Mouse (Mus musculus) B cell, adult (primary cell): ENCODE results near the gene Gpx1. TPM values are rescaled to one million over a fixed set of nuclear protein-coding genes. Genes with fewer than 3 reads are reported as not detected.

ENCODE experiments used
- total RNA-seq: library from RNA; stranded (reverse); gene quantifications from 4 replicates; pipeline ENCODE4 v1.2.4, GENCODE M21; 2023; ENCODE audit not compliant: inconsistent age

Gene Gpx1
- total RNA-seq, result 326 to 331 TPM (median 330 TPM) in 4 replicates

DNA sequence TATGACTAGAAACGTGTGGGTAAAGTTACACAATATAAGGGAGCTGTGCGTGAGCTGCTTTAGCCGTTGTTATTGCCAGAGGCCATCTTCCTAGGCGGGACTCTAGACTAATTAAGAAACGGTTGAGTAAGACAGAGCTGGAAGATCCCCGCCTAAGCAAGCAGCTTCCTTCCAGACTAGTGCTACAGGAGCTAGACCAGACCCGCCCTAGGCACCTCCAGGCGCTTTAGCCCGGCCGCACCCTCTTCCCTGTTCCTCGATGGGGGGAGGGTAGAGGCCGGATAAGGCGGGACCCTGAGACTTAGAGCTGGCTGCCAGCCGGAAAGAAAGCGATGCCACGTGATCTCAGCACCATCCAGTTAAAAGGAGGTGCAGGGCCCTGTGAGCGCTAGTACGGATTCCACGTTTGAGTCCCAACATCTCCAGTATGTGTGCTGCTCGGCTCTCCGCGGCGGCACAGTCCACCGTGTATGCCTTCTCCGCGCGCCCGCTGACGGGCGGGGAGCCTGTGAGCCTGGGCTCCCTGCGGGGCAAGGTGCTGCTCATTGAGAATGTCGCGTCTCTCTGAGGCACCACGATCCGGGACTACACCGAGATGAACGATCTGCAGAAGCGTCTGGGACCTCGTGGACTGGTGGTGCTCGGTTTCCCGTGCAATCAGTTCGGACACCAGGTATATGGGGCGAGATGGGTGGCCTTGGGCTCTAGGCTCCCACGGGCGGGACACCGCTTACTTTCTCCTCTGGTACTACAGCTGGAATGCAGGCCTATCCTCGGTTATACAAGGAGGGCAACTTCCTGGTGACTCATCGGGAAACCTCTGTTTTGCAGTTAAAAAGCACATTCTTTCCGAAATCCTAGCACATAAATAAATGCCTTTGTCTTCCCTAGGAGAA is at the start of gene Gpx1:
Gene Gpx1 (plus strand): TSS at position 18 of the 896 bp plus-strand sequence.

DNA sequence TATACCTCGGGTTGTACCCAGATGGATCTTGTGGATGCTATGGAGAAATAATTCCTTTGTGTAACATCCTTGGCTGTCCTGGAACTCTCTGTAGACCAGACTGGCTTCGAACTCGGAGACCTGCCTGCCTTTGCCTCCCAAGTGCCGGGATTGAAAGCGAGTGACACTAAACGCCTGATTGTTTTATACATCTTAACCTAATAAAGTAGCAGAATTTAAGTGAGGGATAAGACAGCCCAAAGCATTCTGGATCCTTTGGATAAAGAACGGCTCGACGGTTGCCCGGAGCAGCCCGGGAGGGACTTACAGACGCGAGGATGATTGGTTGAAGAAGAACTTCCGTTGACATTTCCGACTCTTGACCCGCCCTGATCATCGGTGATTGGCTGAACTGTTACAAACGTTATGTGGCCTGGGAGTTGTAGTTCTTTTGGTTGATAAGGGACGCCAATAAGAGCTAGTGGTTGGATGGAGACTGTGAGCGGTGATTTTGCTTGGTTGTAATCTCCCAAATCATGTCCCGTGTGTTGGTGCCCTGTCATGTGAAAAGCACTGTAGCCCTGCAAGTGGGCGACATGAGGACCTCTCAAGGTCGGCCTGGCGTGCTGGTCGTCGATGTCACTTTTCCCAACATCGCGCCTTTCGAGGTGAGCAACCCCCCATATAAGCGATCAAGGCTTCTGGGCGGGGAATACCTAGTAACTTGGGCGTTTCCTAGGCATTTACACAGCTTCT is 48.5 kb upstream of the Gpx1 start, which contains the start of gene Nicn1:
Gene Nicn1 (plus strand): TSS at position 414 of the 735 bp plus-strand sequence.

GRCm38 (mm10) chr9:108296453-108297355 is 42.0 kb upstream of the Gpx1 start, which contains the start of gene Amt:
Gene Amt, plus strand, starts transcription at chr9:108296853.

DNA sequence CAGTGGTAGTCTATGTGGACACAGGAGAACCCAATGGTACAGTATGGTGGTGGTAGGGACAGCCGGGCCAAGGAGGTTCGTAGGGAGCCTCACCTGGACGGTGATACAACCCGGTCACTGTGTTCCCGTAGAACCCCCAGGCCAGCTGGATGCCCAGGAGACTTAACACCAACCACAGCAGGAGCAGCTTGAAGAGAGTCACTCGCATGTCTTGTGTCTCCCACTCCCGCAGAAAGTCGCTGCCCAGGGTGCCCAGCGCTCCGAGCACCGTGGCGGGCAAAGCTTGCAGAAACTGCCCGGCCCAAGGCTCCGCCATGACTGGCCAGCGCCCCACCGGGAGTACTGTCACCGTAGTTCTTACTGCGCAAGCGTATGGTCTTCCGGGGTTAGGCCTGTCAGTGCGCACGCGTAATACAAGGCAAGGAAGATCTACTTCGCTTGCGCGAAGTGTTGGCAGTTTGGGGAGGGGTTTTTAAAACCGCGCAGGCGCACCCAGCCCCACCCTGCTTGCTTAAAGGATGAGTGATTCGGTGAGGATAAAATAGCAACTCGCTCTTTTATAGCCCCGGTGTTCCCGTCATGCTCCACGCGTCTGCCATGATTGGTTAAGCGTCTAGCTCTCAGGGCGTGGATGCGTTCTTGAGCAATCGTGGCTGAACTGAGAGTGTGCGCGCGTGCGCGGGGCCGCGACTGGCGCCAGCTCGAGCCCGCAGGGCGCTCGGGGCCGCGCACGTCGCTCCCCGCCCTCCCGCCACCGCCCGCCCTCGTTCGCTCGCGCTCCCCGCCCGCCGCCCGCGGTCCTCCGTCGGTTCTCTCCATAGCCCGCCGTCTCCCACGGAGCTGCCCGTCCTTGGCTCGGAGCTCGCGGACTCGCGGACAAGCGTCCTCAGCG is 32.8 kb upstream of the Gpx1 start, which contains the start of the genes Rhoa and Tcta:
Gene Rhoa (plus strand): TSS at position 501 of the 892 bp plus-strand sequence.
Gene Tcta (minus strand): TSS at position 532 of the 892 bp plus-strand sequence.

DNA sequence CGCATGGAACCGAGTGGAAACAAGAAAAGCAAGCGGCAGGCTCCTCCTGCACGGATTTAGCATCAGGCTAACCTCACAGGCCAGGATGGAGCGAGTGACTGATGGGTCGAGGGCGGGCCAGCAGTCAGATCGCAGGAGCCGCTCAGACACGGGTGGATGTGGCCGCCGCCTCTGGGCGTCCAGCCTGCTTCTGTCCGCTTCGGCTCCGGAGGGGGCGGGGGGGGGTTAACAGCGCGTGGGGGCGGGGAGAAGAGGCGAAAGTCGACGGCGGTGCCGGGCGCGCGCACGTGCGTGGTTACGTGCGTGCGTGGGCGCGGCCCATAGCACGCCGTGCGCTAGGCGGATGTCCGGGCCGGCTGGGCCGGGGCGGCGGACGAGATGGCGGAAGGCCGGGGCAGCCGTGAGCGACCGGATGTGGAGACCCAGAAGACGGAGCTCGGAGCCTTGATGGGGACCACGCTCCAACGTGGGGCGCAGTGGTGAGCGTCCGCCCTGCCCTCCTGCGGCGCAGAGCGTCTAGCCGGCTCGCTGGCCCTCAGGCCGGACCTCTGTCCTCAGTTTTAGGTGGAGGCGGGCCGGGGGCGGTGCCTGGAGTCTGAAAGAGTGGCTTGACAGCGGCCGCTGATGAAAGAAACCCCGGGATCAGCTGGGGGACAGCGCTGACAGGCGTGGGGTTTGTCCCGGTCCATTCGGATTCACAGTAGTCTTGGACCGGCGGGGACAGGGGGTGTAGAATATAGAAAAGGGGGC is 9.0 kb downstream of the Gpx1 start, which contains the start of gene Usp4:
Gene Usp4 (plus strand): TSS at position 314 of the 750 bp plus-strand sequence.

Other genes starting within 250 kb of the Gpx1 start
- gene Apeh, start 244.3 kb upstream of the Gpx1 start, total RNA-seq, result 132 to 156 TPM (median 150 TPM) in 4 replicates
- 0.13 to 0.32 TPM (median 0.20 TPM) in 4 replicates for gene Bsn, start 148.5 kb upstream of the Gpx1 start, total RNA-seq
- gene Dag1, start 74.9 kb upstream of the Gpx1 start, total RNA-seq, result 21.2 to 24.3 TPM (median 22.8 TPM) in 4 replicates
- gene Nicn1, start 48.5 kb upstream of the Gpx1 start, total RNA-seq, result 6.8 to 8.9 TPM (median 8.2 TPM) in 4 replicates
- 1.9 to 3.7 TPM (median 3.2 TPM) in 4 replicates for gene Amt, start 42.0 kb upstream of the Gpx1 start, total RNA-seq
- 469 to 484 TPM (median 479 TPM) in 4 replicates for gene Rhoa, start 32.8 kb upstream of the Gpx1 start, total RNA-seq
- gene Tcta, start 32.7 kb upstream of the Gpx1 start, total RNA-seq, result 9.0 to 13.3 TPM (median 11.3 TPM) in 4 replicates
- gene Usp4, start 8.9 kb downstream of the Gpx1 start, total RNA-seq, result 170 to 178 TPM (median 173 TPM) in 4 replicates
- gene 1700102P08Rik, start 53.9 kb downstream of the Gpx1 start, total RNA-seq, result 5.1 to 8.1 TPM (median 5.3 TPM) in 4 replicates
- gene Ccdc36, start 89.6 kb downstream of the Gpx1 start, total RNA-seq, result not detected in 4 replicates
- gene BC048562, start 97.6 kb downstream of the Gpx1 start, total RNA-seq, result not detected in 4 replicates
- gene Ccdc71, start 121.6 kb downstream of the Gpx1 start, total RNA-seq, result 26.7 to 37.4 TPM (median 30.9 TPM) in 4 replicates
- gene Klhdc8b, start 122.7 kb downstream of the Gpx1 start, total RNA-seq, result 2.2 to 5.0 TPM (median 4.3 TPM) in 4 replicates
- 0.27 to 0.93 TPM (median 0.32 TPM) in 3 of 4 replicates, not detected in the other for gene Lamb2, start 140.8 kb downstream of the Gpx1 start, total RNA-seq
- 286 to 324 TPM (median 289 TPM) in 4 replicates for gene Usp19, start 151.7 kb downstream of the Gpx1 start, total RNA-seq
- 184 to 210 TPM (median 200 TPM) in 4 replicates for gene Qars, start 168.8 kb downstream of the Gpx1 start, total RNA-seq
- 213 to 222 TPM (median 216 TPM) in 4 replicates for gene Qrich1, start 177.9 kb downstream of the Gpx1 start, total RNA-seq
- gene Impdh2, start 221.4 kb downstream of the Gpx1 start, total RNA-seq, result 190 to 206 TPM (median 192 TPM) in 4 replicates
- gene Ndufaf3, start 228.5 kb downstream of the Gpx1 start, total RNA-seq, result 26.7 to 34.9 TPM (median 34.0 TPM) in 4 replicates
- 93.0 to 123 TPM (median 103 TPM) in 4 replicates for gene Dalrd3, start 231.0 kb downstream of the Gpx1 start, total RNA-seq
- gene Wdr6, start 239.8 kb downstream of the Gpx1 start, total RNA-seq, result 40.0 to 43.3 TPM (median 41.3 TPM) in 4 replicates